Mouse (Mus musculus): ENCODE data around the gene Spty2d1.
"Not testable (repeated sequence)": the region's sequence is repeated elsewhere in the genome, so short reads cannot be mapped to it uniquely, and the experiment has no call there.

The Spty2d1 gene

GRCm38 (mm10) chr7:47019641-47020040 is 11.4 kb upstream of the Spty2d1 start:
- no peak for DNase-seq

- no peak for DNase-seq
Observed at GRCm38 (mm10) chr7:47017146-47017545, 8.9 kb upstream of the Spty2d1 start.

- no peak for DNase-seq
Observed at GRCm38 (mm10) chr7:47016602-47017001, 8.4 kb upstream of the Spty2d1 start.

GRCm38 (mm10) chr7:47015390-47016065 is 7.3 kb upstream of the Spty2d1 start:
- DNase-seq = peak; percentile 78

GRCm38 (mm10) chr7:47014564-47015389 is 6.6 kb upstream of the Spty2d1 start:
- DNase-seq = no peak

- DNase-seq = no peak
Observed at GRCm38 (mm10) chr7:47013131-47013767, 5.0 kb upstream of the Spty2d1 start.

GRCm38 (mm10) chr7:47007818-47008167 is 418 bp downstream of the Spty2d1 start:
- no peak for DNase-seq

- peak; percentile 33 for DNase-seq
Observed at GRCm38 (mm10) chr7:47007109-47007780, 966 bp downstream of the Spty2d1 start.

GRCm38 (mm10) chr7:47003411-47004115 is 4.6 kb downstream of the Spty2d1 start:
- no peak for DNase-seq

GRCm38 (mm10) chr7:47001900-47002275 is 6.3 kb downstream of the Spty2d1 start:
- no peak for DNase-seq

GRCm38 (mm10) chr7:47001125-47001899 is 6.9 kb downstream of the Spty2d1 start:
- DNase-seq = no peak

- DNase-seq = no peak
Observed at GRCm38 (mm10) chr7:47000644-47000983, 7.6 kb downstream of the Spty2d1 start.

- DNase-seq = no peak
Observed at GRCm38 (mm10) chr7:46999983-47000643, 8.1 kb downstream of the Spty2d1 start.

GRCm38 (mm10) chr7:46998942-46999341 is 9.3 kb downstream of the Spty2d1 start:
- DNase-seq = no peak

GRCm38 (mm10) chr7:46997644-46998395 is 10.4 kb downstream of the Spty2d1 start:
- no peak for DNase-seq

GRCm38 (mm10) chr7:46997008-46997407 is 11.2 kb downstream of the Spty2d1 start:
- DNase-seq = no peak

- no peak for DNase-seq
Observed at GRCm38 (mm10) chr7:46995558-46995957, 12.7 kb downstream of the Spty2d1 start.

GRCm38 (mm10) chr7:46993079-46993478 is 15.1 kb downstream of the Spty2d1 start:
- no peak for DNase-seq

GRCm38 (mm10) chr7:46989387-46989786 is 18.8 kb downstream of the Spty2d1 start:
- DNase-seq = not testable (repeated sequence)

- DNase-seq = no peak
Observed at GRCm38 (mm10) chr7:46987073-46987472, 21.1 kb downstream of the Spty2d1 start.

GRCm38 (mm10) chr7:46986646-46987045 is 21.6 kb downstream of the Spty2d1 start:
- no peak for DNase-seq
